Mouse (Mus musculus) olfactory bulb, adult 2 months (tissue): Measurements from ENCODE around the gene Fbxo47.

ENCODE experiments used
- CTCF ChIP-seq: fragments of 200-500 bp; IDR thresholded peaks from 2 replicates; pipeline ENCODE4 v1.5.1; 2012; ENCODE audit warnings: low read depth, mild to moderate bottlenecking, low read length, moderate library complexity; ENCODE audit not compliant: insufficient read depth
- POLR2A ChIP-seq: fragments of 200-500 bp; IDR thresholded peaks from 2 replicates; pipeline ENCODE4 v1.6.1; 2012; ENCODE audit warnings: mild to moderate bottlenecking, low read depth, low read length, moderate library complexity; ENCODE audit not compliant: insufficient read depth

- TF ChIP-seq POLR2A (no peak), CTCF (no peak)
These were observed 43.8 kb downstream of the Fbxo47 start for GRCm38 (mm10) chr11:97840135-97840490.
